Mouse (Mus musculus): ENCODE measurements around the gene Glud1.
"Not testable (repeated sequence)": the region's sequence is repeated elsewhere in the genome, so short reads cannot be mapped to it uniquely, and the experiment has no call there.

Gene Glud1

DNA sequence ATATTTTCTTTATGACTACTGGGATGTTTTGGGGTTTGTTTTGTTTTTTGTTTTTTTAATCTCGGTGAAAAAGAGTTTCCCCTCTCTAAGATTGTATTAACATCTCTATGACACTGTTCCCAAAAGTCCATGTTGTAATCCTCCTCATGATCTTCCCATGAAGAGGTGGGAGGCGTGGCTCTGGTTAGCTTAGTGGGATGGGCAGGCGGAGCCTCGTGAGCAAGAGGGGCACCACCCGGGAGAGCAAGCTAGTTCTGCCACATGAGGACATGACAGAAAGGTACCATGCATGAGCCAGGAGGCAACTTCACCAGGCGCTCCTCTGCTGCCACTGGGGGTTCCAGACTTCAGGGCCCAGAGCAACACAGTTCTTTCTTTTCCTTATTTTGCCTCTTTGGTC lies 42.0 kb downstream of the Glud1 start:
- CTCF ChIA-PET: no interaction called here

DNA sequence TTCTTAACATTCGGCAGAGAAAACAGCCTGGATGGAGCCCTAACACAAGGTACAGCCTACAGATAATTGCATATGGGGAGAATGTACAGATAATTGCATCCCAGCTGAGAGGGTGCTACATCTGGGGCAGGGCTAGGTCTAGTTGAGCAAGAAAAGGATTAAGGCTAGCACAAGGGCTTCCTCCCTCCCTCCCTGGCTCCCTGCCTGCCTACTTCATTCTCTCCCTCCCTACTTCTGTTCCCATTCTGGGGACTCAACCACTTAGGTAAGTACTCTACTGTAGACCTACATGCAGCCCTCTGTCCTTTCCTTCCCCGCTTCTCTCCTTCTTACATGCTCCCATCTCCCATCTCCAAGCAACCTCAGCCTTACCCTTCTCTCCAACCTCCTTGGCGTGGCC lies 42.8 kb downstream of the Glud1 start:
- CTCF ChIA-PET: no interaction called here

DNA sequence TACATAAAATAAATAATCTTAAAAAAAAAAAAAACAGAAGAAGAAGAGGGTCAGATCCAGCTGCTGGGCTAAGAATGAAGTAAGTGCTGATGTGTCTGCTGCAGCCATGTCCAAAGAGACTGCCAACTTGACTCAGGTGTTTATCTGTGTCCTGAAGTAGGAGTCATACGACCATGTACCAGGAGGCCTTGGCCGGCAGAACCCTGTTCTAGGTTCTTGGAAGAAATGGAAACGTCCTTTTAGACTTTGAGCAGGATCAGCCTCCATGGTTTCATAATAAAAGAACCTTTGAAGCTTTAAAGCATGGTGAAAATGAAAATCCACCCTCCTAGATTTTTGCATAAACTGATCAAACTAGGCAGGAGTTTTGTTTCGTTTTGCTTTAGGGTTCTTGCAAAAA lies 43.9 kb downstream of the Glud1 start:
- CTCF ChIA-PET: no interaction called here

DNA sequence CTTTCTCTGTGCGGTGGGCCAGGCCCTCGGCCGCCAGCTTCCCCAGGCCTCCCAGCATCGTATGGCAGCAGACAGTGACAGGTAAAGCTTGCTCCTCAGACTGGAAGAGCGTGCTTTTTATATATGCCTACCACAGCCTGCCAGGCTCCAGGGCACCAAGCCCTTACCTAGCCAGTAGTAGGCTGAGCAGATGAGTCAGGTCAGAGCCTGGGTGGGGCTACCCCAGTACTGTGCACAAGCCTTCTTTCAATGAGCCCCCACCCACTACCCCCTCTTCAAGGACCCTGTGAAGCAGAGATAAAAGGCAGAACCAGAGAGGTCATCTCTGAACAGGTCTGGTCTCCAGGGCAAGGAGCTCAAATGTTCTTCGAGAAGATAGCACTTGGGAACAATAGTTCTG lies 44.8 kb downstream of the Glud1 start, which contains the start of gene Fam25c:
Gene Fam25c, minus strand, starts transcription at position 133 of the 400 bp plus-strand sequence.
- CTCF ChIA-PET: no interaction called here

DNA sequence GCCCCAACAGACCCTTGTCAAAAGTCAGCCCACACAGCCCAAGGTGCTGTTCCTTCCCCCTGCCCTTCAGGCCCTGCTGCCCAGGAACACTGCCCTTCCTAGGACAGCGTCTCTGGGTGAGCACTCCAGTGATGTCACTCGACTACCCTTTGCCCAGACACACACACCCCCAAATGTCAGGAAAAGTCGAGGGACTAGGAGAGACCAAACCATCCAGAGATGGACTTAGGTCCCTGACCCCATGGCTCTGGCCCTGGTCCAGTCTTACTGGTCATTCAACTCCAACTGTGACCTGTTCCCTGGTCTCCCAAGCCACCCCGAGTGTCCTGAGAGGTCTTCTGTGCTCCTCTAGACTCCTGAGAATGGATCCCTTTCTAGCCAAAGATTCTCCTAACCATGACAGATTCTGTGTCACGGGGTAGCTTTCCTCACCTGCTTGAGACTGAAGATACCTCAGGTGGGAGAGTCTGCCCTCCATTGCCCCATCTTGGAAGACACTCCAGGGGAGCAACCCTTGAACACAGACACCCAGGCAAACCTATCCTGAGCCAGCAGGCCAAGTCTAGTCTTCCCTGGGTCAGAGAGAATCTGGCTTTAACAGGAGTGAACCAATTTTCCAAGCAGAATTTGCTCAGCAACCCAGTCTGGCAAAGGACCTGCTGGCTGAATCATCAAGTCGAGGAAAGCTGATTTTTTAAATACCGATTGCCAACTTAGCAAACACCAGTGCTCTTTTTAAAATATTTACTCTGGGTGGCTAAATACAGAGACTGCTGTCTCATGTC lies 47.3 kb downstream of the Glud1 start:
- CTCF ChIA-PET: no interaction called here

DNA sequence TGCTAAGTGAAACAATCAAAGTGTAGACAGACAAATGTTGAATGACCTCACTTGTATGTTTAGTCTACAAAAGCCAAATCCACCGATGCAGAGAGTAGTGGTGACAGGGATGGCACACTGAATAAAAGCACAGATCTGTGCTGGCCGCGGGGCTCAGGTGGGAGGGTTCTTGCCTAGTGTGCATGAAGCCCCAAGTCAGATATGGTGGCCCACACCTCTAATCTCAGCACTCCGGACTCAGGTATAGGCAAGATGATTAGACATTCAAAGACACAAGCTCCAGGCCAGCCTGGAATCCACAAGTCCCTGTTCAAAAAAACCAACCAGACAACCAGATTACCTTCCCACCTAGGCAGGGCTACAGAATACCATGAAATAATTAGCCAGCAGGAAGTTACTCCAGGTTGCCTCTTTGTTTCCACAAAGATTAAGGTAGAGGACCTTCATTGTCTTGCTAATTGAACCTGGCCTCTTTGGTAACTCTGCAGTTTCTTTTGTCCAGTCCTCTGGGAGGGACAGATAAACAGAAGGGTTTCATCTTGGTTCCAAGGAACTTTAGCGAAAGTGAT lies 49.2 kb downstream of the Glud1 start:
- CTCF ChIA-PET: no interaction called here

DNA sequence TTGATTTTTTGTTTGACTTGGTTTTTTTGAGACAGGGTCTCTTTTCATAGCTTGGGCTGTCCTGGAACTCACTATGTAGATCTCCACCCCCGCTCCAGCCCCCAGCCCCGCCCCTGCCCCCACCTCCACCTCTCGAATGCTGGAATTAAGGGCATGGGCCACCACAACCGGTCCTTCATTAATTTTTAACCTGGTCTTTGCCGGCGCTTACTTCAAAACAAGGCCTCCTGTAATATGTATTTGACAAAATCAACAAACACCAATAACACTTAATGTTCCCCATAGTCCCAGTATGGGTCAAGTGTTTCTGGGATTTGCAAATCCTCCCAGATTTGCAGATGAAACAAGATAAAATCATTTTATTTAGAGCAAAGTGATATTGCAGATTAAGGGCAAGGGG lies 49.7 kb downstream of the Glud1 start:
- CTCF ChIA-PET: no interaction called here

DNA sequence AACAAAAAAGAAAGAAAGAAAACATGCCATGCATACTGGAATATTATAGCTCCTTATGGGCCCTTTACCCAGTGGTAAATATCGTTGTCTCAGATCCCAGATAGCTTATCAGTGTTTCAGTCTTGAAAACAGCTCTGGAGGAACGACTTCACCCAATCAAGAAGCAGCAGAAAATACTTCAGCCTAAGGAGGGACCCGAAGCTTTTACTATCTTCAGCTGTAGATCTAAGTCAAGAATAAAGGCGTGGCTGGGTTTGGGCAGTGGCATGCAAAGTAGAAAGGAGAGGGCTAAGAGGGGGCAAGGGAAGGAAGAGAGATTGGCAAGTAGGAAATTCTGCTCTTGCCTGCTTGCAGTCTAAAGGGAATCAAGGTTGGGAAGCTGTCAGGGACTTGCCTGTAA lies 51.6 kb downstream of the Glud1 start:
- CTCF ChIA-PET: interaction anchor here (0.6 to 0.7 kb wide), 2 partner anchors 12 to 42 kb away, joined by 3 to 14 read pairs; partner anchors contain the start of gene Sncg

DNA sequence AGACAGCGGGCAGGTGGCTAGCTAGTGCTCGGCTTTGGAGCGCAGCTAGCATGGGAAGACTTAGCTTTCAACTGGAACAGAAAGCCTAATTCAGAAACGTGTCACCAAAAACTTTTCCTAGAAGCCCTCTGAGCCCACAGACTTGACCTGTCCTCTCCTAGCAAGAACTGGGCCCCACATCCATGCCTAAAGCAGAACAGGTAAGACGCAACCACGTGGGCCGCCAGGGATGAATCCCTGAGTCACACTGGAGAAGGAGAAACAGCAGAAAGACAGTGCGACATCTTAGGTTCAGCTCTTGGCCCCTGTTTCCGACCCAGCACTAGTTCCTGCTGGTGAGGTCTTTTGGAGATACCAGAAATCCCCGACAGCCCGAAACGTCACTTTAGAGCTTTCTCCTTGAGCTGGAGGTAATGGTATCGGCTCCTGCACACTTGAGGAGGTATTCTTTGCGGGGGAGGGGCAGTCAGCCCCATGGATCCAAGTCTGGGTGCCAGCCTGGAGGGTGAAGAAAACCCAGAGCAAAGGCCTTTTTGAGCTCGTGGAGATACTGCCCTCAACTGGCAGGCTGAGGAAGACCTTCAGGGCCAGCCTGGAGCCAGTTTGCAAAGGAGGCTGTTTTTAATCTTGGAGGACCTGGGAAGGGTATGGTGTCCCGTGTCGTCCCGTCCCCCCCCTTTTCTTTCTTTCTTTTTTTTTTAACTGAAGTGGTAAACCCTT lies 52.4 kb downstream of the Glud1 start:
- CTCF ChIA-PET: interaction anchor here (0.6 kb wide), 1 partner anchor 41 kb away, joined by 14 read pairs; no protein-coding TSS in a partner anchor

DNA sequence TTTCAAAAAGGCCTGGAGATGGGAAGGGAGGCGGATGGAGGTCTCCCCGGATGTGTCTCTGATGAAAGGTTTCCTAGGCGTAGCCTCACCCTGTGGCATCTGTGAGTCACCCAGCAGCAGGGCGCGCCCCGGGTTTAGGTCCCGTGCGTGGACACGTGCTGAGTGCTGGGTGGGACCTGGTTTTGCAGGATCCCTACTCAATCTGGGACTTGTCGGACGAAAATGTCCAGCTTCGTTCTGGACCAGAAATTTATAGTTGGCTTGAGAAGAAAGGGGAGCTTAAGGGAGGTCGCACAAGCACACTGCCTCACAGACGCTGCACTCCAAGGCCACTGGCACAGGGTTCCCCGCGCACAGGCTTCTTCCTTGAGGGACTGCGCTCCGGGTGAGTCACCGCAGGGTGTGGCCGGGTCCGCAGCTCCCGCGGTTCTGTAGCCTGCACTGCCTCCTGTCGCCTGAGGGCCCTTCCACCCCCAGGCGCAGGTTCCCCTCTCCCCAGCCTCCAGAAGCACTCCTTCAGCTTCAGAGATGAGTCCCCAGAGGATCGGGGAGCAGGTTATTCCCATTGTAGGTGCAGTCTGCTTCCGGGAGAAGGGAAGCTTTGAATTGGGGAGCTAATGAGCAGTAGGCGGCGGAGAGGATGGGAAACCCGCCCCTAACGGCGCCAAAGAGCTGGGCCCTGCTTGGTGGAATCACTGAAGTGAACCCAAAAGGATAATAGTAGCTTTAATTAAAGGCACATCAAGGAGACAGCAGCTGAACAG lies 53.1 kb downstream of the Glud1 start:
- CTCF ChIA-PET: no interaction called here

DNA sequence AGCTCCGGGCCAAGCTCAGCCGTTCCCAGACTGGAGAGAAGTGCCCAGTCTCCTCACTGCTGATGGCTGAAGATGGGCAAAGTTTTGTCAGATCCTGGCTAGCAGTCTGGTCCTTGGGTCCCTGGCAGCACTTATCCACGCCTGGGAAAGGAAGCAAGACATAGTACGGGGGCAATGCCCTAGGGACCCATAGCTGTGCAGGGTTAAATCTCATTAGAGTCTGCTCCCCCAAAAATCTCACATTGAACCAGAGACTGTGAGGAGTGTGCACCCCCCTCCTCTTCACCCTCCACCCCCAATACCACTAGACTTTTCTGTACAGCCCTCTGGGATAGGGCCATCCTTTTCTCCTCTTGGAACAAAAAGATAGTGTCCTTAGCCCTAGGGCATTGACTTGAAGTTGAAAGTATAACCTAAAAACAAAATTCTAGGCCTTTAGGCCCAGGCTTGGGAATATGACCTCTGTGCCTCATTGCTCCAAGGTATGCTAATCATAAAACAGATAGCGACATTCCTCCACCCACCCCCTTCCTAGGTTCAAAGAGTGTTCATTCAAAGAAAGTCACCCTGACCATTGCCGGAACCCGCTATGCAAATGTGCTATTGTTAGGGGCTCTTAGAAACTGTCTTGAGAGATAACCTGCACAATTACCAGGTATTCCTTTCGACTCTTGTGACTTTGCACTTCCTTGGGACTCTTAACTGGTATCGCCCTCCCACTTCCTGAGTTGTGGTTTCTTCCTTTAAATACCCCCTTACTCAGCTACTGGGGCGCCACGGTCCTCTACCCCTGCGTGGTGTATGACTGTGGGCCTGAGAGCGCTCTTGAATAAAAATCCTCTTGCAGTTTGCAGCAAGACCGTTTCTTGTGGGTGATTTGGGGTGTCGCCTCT lies 54.0 kb downstream of the Glud1 start:
- CTCF ChIA-PET: not testable (repeated sequence)

DNA sequence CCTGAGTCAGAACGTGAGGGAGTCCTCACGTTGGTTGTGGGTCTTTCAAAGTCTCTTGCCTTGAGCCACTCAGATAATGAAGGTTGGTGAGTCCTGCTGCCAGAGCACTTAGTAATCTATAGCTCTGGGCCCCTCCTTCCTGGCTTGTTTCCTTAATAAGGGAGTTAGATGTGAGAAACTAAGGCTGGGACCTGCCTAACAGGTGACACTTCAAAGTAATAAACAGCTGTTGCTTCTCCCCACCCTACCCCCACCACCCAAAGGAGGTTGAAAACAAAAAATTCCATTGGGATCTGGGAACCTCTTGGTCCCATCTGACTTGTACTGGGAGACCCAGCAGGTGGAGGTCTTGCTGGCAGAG lies 54.6 kb downstream of the Glud1 start:
- CTCF ChIA-PET: interaction anchor here (0.7 kb wide), 1 partner anchor 84 kb away, joined by 3 read pairs; no protein-coding TSS in a partner anchor

DNA sequence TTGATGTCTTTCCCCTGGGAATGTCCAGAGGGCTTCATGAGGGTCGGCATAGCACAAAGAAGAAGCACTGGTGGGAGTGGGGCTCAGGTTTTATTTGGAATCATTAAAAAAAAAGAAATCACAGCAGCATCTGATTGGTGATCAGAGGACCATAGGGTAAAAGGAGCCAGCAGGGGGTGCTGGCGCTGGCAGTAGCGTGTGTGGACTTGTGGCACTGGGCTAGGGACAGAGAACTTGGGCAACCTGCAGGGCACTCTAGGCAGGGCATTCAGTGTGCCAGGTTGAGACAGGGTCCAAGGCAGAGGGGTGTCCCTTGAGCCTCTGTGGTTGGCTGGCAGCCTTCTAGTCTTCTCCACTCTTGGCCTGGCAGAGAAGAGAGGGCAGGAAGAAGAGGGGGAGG lies 59.7 kb downstream of the Glud1 start:
- CTCF ChIA-PET: no interaction called here

DNA sequence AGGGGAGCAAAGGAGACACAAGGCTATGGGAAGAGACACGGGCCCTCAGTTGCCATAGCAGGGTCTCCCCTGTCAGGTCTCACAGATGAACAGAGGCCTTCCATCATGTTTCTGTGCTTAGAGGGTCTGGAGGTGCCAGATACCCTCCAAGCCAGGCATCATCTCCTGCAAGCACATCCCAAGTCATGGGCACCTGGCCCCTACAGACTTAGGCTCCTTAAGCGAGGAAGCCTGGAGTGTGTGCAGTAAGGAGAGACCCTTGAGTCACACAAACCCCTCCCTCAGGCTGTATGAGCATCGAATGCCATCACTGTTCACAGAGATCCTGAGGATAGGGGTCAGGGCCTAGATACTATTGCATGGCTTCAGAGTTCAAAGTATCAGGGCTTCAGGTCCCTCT lies 60.4 kb downstream of the Glud1 start:
- CTCF ChIA-PET: no interaction called here

DNA sequence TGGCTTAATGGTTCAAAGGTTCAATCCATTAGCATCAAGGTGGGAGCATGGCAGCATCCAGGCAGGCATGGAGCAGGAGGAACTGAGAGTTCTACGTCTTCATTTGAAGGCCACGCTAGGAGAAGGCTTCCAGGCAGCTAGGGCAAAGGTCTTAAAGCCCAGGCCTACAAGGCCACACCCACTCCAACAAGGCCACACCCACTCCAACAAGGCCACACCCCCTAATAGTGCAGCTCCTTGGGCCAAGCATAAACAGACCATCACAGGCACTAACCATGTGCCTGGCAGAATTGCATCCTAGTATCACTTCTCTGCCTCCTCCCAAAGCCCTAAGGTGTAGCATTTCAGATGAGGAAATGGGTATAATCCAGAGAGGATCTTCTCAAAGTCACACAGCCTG lies 61.2 kb downstream of the Glud1 start:
- CTCF ChIA-PET: no interaction called here

DNA sequence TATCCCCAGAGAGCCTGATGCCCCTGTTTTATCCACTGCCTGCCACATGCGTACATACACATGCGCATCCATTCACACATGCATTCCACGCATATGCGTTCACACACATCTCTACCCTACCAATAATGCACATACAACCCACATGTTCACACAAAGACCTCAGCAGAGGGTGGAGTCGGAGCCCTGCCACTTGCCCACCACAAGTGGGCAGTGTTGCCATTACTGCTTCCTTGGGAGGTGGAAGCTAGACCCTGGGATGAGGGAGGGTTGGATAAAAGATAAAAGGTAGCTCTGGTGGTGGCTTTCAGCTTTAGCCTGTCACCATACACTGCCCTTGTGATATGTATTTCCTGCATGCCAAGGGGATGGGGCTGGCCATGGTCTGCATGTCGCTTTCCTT lies 62.1 kb downstream of the Glud1 start:
- CTCF ChIA-PET: no interaction called here

DNA sequence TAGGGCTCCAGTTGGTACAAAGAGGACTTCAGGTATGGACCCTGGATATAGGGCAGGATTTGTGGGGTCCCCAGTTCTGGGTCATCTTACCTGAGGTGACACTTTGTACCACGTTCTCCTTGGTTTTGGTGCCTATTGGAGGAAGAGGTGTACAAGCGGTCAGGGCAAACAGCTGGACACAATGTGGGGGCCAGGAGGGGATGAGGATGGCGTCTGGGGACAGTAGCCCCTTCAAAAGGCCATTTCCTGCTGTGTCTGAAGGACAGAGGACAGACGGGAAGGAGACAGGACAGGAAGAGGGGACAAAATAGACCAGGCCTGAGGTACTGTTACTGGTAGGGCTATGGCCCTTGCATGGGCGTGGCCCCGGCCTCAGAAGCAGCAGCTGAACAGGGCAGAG lies 63.1 kb downstream of the Glud1 start:
- CTCF ChIA-PET: no interaction called here

DNA sequence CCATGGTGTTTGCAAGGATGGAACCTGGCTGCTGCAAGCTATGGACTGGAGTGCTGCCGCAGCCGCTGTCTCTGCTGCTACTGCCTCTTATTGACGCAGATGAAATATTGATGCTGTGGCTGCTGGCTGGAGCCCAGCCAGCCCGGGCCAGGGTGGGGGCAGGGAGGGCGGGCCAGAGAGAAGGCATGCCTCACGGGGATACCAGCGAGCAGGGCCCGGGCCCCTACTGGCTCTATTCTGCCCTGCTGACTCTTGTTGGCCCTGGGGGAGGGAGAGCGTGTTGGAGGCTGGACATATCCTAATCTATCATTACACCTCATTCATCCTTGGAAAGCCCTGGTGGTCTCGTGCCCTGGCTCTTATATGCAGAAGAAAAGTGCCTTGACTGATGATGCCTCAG lies 64.0 kb downstream of the Glud1 start, which contains the start of gene Sncg:
Gene Sncg, minus strand, starts transcription at position 213 of the 400 bp plus-strand sequence.
- CTCF ChIA-PET: interaction anchor here (0.6 to 0.7 kb wide), 2 partner anchors 12 to 23 kb away, joined by 3 read pairs; no protein-coding TSS in a partner anchor

DNA sequence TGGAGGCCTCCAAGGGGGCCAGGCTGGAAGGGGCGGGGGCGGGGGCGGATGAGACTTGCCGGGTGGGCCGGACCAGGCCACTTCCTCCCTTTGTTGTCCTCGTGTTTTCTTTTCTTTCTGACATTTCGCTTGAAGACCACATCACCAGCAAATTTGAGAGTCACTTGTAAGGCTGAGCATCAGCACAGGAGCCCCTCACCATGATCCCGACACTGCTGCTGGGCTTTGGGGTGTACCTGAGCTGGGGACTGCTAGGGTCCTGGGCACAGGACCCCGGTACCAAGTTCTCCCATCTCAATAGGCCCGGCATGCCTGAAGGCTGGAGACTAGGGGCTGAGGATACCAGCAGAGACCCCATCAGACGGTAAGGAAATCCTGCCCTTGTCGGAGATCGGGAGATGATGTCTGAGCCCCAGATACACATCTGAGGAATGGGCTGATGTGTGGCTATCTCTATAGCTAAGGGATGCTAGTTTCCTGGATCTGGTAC lies 64.9 kb downstream of the Glud1 start, which contains the start of gene Mmrn2:
Gene Mmrn2, plus strand, starts transcription at position 51 of the 490 bp plus-strand sequence.
- CTCF ChIA-PET: no interaction called here

DNA sequence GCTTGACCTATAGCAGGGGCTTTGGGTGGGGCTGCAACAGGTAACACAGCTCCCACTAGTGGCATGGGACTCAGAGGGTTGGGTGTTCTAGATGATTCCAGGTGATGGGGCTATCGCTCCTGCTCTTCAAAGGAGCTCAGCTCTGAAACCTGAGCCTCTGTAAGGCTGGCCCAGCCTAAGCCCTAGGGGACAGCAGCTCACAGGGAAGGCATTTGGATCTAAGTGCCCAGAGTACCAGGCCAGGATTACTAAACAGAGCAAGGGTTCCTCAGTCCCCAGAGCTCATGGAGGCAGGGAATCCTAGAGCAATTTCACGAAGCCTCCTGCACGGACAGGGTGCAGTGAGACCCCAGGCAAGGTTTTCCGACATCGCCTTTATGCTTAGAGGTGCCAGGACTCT lies 65.4 kb downstream of the Glud1 start:
- CTCF ChIA-PET: no interaction called here

DNA sequence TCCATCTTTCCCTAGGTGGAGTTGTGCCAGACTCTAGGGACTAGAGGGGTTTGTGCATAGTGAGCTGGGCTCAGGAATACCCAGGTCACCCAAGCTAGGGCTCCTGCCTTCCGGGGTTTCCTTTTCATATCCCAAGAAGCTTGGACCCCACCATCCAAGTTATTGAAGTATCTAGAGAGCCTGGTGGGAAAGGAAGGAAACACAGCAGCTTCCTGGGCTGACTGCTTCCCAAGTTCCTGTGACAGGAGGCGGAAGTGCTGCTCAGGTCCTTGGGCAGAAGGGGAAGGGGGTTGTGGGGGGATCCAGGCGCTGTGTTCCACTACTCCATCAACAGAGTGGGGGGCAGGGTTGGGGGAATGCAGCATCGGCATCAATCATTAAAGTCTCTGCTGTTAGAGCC lies 66.6 kb downstream of the Glud1 start:
- CTCF ChIA-PET: no interaction called here

All from spleen, embryonic (tissue).